Mouse (Mus musculus) kidney, adult 2 months (tissue): ENCODE data around the gene Mlana. TPM values are rescaled to one million over a fixed set of nuclear protein-coding genes. Genes with fewer than 3 reads are reported as not detected.

Source experiments
- DNase-seq: peaks from one replicate; pipeline ENCODE4 v3.0.0; 2021
- H3K27ac ChIP-seq: fragments of 200-500 bp; 2 replicates; pipeline ENCODE4 v1.5.1; 2012; ENCODE audit warnings: low read depth, low read length, control low read depth, inconsistent platforms; ENCODE audit not compliant: insufficient read depth
- H3K27me3 ChIP-seq: fragments of 200-500 bp; replicated peaks from 2 replicates; pipeline ENCODE4 v1.6.1; 2012; ENCODE audit warnings: mild to moderate bottlenecking, moderate library complexity, low read length, inconsistent platforms; ENCODE audit not compliant: control insufficient read depth, insufficient read depth
- H3K36me3 ChIP-seq: fragments of 200-500 bp; 2 replicates; pipeline ENCODE4 v1.6.1; 2012; ENCODE audit warnings: mild to moderate bottlenecking, moderate library complexity, low read length, inconsistent platforms; ENCODE audit not compliant: control insufficient read depth, insufficient read depth
- H3K4me1 ChIP-seq: fragments of 200-500 bp; 2 replicates; pipeline ENCODE4 v1.6.1; 2011; ENCODE audit warnings: low read length; ENCODE audit not compliant: control insufficient read depth, insufficient read depth
- H3K4me3 ChIP-seq: fragments of 200-500 bp; 2 replicates; pipeline ENCODE4 v1.5.1; 2011; ENCODE audit warnings: mild to moderate bottlenecking, low read depth, low read length, control low read depth; ENCODE audit not compliant: insufficient read depth
- CTCF ChIP-seq: fragments of 200-500 bp; conservative IDR thresholded peaks from 2 replicates; pipeline ENCODE4 v1.5.1; 2011; ENCODE audit warnings: low read depth, mild to moderate bottlenecking, control low read depth, low read length, moderate library complexity, mixed read lengths; ENCODE audit not compliant: insufficient read depth, insufficient read length
- POLR2A ChIP-seq: fragments of 200-500 bp; IDR thresholded peaks from one replicate; pipeline ENCODE4 v1.6.1; 2011; ENCODE audit warnings: low read depth, low read length, control low read depth
- WGBS: fragments of 180-500 bp; shearing (Covaris S2); methylation state at CpG from one replicate; pipeline ENCODE4 v1.1.7; 2018; 5-methylcytosine and 5-hydroxymethylcytosine counted together
- polyA plus RNA-seq: library from polyadenylated mRNA; depleted of rRNA; stranded (reverse); fragments of >200 nt; gene quantifications from 2 replicates; pipeline ENCODE4 v1.2.3, GENCODE M21; 2012; rRNA removed

Gene Mlana
- polyA plus RNA-seq, 1 experiment: not detected

- Histone ChIP-seq H3K4me1 (no peaks in the 10 kb centered on the region; the same call in 1 of the 2 replicates), H3K36me3 (no peaks in the 10 kb centered on the region), H3K4me3 (peak overlapping the region; percentile 33; the same call in 1 of the 2 replicates), H3K27ac (no peak overlapping the region; the same call in 1 of the 2 replicates), H3K27me3 (no peaks in the 10 kb centered on the region)
- WGBS: 35% methylated on average over 5 of the region's 5 CpGs
- TF ChIP-seq CTCF (no peak), POLR2A (no peak)
- peak; percentile 68 for DNase-seq
Observed at GRCm38 (mm10) chr19:29743531-29743930, 45.9 kb downstream of the Mlana start.

- DNase-seq: no peak
- 95% methylated on average over 3 of the region's 3 CpGs for WGBS
- Histone ChIP-seq H3K36me3 (no peaks in the 10 kb centered on the region; the same call in 1 of the 2 replicates), H3K4me1 (no peaks in the 10 kb centered on the region), H3K27ac (no peak overlapping the region), H3K4me3 (no peak overlapping the region), H3K27me3 (no peaks in the 10 kb centered on the region)
- no peak for TF ChIP-seq POLR2A
Observed at GRCm38 (mm10) chr19:29750994-29751393, 53.4 kb downstream of the Mlana start.

- no peak overlapping the region for H3K27ac ChIP-seq
- no peak for DNase-seq
- no peak overlapping the region for H3K4me3 ChIP-seq
- H3K27me3 ChIP-seq: no peaks in the 10 kb centered on the region
- no peaks in the 10 kb centered on the region for H3K4me1 ChIP-seq
- WGBS: 84% methylated on average over 2 of the region's 2 CpGs
- no peaks in the 10 kb centered on the region; the same call in 1 of the 2 replicates for H3K36me3 ChIP-seq
- no peak for TF ChIP-seq CTCF
- TF ChIP-seq POLR2A: no peak
Observed at GRCm38 (mm10) chr19:29753939-29754338, 56.3 kb downstream of the Mlana start.

Other genes with a start within 250 kb of the Mlana start
- gene Ric1, start 175.5 kb upstream of the Mlana start, polyA plus RNA-seq: 8.9 and 10.4 TPM in 2 replicates
- 23.9 and 31.5 TPM in 2 replicates for gene Ermp1, start 49.4 kb upstream of the Mlana start, polyA plus RNA-seq
- gene 9930021J03Rik, start 108.2 kb downstream of the Mlana start, polyA plus RNA-seq: 7.4 TPM in 2 replicates
- gene Ranbp6, start 115.2 kb downstream of the Mlana start, polyA plus RNA-seq: 1.9 and 2.5 TPM in 2 replicates
- gene Il33, start 227.3 kb downstream of the Mlana start, polyA plus RNA-seq: 5.6 and 8.2 TPM in 2 replicates